Mouse (Mus musculus): ENCODE measurements at regions not wholly inside any gene's neighbourhood (a gene's known extent, or its start where the extent isn't known, plus 50 kb on each side); places are given as distances from the start of the nearest gene placed in this dataset.
A peak's percentile ranks its signal among the peaks of the same experiment; 100 is the strongest.

DNA sequence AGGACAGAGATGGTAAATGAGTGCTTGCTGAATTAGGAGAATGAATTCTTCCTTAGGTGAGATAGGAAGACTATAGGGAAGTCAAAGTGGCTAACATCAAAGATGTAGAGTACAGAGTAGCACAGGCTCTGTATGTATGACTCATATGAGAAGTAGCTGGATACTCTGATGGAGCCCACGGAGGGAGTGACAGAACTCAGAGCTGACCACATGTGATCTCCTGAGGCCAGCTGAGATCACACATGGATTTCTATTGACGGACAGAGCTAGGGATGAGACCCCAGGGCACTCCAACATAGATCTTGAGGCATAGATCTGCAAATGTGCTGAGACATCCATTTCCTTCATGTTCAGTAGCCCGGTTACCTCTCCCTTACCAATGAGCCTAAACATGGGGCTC, 66.0 kb downstream of the Cops8 start:
- no peak for DNase-seq

DNA sequence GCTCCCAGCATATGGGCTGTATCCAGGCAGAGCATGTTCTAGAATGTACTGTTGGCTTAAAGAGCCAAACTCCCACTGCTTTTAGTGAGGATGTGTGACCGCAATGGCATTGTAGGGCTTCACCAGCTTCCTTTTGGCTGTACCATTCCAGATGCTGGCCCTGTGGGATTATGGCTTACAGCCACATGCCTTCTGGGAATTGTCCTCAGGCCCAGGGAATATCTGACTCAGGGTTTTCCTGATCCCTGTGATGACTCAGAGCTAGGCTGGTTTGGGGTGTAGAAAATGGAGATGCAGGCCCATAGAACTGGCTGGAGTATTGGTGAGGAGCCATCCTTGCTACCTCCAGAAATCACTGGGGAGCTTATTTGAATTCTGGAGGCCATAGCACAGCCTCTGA, 66.5 kb downstream of the Cops8 start:
- DNase-seq, result no peak

DNA sequence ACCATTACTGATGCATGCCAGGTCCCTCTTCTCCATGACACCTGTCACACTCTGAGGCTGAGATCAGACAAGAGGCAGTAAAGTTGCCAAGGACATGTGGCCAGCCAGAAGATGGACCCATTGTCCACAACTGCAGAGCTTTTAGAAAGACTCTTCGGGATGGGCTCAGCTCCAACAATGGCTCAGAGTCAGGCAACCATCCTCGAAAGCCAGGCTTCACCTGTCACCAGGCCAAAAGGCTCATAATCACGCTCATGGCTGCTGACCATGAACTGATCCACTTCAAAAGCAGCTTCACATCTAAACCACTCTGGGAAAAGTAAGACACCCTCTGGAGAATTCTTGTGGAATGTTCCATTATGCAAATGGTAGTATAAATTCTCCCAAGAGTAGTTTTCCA, 67.6 kb downstream of the Cops8 start:
- no peak for DNase-seq

DNA sequence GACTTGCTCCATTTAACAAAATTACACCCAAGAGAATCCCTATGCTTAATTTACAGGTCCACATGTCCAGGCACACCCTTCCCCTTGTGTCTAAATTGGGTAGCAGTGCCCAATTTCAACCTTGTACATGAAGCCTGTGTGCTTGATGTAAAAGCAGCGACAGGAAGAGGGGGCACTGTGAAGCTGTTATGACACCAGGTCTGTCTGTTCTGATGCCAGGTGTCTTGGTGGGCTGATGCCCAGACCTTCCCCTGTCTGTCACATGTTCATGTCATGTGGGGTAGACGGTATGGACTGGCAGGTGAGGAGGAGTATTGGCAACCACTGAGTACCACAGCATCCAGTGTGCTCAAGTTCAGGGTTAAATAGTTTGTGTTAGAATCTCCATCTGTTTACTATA, 71.0 kb downstream of the Cops8 start:
- DNase-seq, result no peak

DNA sequence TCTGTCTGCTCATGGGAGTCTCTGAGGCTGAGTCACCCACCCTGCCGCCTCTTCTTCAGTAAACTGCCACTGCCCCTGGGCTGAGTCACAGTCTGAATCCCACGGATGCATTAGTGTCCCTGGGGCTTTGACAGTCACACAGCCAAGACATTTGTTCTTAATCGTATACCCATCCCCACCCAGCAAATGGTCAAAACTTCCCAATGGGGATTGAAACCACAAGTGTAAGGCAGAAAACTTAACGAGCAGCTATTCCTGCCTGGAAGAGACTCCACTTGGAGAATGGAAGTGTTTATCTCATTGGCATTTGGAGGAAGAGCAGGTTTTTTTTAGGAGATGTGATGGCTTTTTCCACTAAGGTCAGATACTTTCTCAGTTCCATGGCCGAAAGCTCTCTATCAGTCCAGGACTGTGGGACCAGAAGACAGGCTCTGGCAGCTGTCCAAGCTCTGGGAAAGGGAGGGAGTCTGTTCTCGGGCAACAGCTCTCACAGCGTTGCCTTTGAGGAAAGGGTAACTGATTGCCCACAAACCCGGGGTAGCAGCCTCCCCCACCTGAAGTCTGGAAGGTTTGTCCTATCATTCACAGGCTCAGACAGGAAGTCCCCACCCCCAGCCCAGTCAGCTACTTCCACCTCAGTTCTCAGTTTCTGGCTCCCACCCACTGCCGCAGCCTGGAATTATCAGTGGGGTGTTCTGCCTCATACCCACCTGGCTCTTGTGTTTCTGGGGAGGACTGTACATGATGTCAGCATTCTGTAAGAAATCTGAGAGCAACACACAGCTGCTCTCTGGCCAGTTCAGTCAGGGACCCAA, 73.6 kb downstream of the Cops8 start:
- DNase-seq, result peak; percentile 38

DNA sequence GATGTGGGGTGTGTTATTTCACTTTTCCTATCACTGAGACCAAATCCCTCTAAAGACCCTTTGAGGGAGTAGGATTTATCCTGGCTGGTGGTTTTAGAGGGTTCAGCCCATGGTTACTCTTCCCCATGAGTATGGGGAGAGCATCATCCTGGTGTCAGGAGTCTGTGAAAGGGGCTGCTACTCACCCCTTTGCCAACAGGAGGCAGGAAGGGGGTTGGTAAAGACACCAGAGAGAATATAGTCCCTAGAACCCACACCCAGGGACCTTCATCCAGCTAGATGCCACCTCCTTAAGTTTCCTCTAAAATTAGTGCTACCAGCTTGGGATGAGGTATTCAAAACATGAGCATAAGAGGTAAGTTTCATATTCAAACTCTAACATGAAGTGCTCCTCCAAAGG, 74.4 kb downstream of the Cops8 start:
- no peak for DNase-seq

DNA sequence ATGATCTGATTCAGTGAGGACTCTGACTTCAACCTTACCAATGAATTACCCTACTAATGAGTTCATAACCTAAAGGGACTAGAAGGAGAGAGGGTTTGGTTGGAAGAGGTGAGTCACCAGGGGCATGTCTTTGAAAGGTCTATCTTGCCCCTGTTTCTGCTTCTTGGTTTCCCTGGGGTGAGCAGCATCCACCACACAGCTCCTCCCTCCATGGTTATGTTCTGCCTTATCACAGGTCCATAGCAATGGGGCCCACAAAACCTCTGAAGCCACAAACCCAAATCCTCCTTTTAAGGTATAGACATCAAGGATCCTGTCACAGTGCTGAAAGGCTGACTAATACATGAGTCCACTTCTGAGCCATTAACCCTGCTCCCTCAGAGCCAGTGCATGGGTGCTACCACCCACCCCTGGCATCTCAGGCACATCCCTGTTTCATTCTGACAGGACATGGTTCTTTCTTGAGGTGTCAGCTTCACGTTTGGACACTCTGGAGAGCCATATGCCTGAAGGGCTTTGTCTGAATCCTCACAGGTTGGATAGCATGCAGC, 74.9 kb downstream of the Cops8 start:
- DNase-seq, result no peak

DNA sequence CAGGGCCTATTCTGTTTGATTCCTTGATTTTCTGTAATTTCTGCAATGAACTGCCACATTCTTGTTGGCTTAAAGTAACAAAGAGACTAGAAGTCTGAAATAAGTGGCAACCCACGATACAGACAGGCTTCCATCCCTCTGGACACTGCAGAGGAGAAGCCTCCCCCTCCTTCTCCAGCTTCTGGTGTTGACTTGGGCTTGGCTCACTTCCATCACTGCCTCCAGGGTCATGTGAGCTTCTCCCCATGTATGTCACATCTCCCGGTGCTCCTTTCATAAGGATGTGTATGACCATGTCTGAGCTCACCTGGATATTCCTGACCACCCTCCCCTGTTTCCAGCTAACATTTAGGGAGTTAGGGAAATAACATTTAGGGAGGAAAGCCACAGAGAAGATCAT, 75.6 kb downstream of the Cops8 start:
- no peak for DNase-seq

GRCm38 (mm10) chr1:90688086-90688485, 85.3 kb downstream of the Cops8 start:
- DNase-seq, result no peak

DNA sequence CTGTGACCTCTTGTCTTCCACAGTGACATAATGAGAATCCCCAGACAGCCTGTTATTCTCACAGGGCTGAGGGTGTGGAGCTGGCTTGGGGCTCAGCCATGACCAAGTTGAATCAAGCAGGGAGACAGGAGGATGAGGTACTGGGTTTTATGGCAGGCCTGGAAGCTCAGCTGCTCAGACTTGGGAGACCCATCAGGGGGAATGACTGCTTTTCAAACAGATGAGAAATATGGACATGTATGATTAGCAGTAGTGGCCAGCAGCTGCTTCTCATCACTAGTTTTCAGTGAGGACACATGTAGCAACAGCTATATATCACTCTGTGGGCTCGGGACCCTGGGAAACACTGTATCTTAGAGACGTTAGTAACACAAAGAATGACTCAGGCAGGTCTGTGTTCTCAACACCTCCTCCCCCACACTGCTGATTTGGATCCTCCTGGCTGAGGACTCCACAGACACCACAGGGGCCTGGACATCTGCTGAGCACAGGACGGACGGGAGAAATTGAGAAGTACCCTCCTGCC, 87.9 kb downstream of the Cops8 start:
- peak; percentile 52 for DNase-seq

DNA sequence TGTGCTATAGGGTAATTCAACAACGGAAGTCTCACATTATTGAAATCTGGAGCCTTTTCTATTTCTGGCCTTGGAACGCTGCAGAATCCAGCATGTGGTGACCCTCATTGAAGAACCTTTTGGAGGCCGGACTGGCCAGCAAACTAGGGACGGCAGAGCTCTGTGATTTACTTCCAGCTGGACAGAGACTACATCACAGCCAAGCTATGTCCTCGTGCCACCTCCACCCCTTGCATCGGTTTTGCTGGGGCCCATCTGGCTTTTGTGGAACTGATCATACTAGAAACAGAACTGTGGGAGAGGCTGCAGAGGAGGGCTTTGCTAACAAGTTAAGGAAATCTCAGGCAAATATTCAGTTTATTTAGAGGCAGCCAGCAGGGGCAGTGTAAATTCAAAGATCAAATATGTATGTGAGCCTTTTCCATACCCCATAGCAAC, 88.4 kb downstream of the Cops8 start:
- DNase-seq, result peak; percentile 7

DNA sequence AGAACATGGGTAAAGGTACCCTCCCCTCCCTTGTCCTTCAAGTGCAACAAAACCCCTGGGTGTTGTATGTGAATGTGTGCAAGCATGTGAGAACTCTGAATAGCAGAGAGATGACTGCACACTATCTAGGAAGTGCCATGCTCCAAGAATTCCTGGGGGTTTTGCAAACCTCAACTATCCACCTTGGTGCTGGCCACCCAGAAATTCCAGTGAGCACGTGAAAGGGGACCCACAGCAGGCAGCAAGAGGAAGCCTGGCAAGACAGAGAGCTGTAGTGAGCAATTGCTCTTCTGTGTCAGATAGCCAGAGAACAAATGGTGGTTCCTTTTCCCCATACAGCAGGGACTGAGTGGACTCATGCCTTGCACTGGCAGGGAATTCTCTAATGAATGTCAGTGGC, 90.1 kb downstream of the Cops8 start:
- no peak for DNase-seq

GRCm38 (mm10) chr1:90694761-90695160, 92.0 kb downstream of the Cops8 start:
- no peak for DNase-seq

- no peak for DNase-seq
Measured at GRCm38 (mm10) chr1:90695166-90695749, 92.5 kb downstream of the Cops8 start.

DNA sequence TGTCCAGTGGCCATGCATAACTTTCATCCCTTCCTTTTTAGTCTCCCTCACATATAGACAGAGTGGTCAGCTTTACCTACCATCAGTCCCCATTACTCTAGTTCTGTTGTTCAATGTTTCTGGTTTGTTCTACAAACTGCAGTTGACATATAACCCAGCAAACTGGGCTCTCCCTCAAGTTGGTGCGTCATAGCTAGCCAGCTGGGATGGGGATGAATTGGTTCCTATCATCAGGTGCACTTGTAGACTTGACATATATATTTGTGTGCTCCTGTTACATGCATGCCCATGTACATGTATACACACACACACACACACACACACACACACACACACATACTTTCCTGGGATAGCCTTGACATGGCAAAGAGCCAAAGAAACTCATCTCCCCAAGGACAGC, 93.2 kb downstream of the Cops8 start:
- no peak for DNase-seq

DNA sequence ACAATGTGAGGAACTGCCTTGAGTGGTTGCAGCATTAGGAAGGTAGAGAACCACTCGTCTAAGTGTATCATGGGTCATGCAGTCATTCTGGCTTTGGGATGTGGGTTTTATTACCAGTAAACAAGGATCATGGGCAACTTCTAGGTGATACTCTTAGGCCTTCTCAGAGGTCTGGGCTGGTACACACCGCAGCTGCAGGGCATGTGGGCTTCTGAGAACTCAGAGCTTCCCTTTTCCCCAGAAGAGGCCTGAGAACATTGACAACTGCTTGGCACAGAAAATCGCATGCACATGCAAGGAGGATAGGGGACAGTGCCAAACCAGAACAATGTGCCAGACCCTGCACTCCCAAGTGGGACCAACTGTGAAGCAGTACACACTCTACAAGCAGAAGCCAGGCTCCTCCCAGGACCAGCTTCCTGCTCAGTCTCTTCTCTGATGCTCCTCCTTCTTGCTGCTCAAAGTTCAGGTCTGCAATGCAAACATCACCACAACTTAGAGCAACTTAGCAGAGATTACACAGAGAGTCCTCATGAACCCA, 94.3 kb downstream of the Cops8 start:
- no peak for DNase-seq

GRCm38 (mm10) chr1:90698618-90699017, 95.8 kb downstream of the Cops8 start:
- no peak for DNase-seq

GRCm38 (mm10) chr1:90701756-90702155, 99.0 kb downstream of the Cops8 start:
- no peak for DNase-seq

DNA sequence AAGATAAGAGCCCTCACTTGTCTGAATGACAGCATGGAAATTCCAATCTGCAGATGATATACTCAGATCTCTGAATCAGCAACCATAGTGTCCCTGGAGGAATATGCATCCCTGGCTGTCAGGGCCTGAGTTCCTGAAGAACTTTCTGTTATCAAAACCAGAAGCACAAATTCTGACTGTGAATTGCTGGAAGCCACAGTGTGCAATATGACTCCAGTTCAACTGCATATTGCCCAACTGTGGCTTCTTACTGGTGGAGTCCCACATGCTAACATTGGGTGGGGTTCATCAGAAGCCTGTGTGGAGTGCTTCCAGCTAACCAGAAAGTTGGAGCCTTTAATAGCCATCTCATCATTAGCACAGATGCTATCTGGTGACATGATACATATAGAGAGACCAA, 103.6 kb downstream of the Cops8 start:
- no peak for DNase-seq

DNA sequence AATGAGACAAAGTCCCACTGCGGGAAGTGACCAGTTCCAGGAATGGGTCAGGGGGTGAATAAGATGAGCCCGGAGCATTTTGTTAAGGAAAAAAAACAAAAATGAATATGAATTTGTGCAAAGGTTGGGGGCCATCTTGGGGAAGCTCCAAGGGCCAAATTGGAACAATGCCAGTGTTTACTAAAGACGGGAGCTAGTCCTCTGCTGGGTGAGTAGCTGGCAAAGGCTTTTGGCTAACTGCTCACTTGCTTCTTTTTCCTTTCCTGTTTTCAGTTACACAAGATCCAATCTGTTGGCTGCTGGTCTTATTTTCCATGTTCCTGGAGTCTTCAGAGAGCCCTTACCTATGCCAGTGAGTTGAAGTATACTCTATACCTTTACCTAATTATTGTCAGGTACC, 107.0 kb downstream of the Cops8 start:
- DNase-seq, result no peak

GRCm38 (mm10) chr1:90710566-90710965, 107.8 kb downstream of the Cops8 start:
- DNase-seq, result no peak

DNA sequence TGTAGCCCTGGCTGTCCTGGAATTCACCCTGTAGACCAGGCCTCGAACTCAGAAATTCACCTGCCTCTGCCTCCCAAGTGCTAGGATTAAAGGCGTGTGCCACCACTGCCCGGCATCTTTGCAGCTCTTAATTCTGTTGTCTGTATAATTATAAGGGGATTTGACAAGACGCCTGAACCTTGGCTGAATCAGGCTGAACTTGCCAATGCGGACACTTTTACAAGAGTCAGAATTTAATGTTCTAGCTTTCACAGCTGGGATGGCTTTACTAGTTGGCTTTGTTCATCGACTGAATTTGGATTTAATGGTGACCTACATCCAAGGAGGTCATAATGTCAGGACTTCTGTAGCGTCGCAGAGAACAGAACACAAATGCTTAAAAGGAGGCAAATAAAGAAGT, 108.3 kb downstream of the Cops8 start:
- no peak for DNase-seq

Measured in embryo, embryonic 11 days (tissue).